Mouse (Mus musculus): Measurements from ENCODE around the gene Adcy2. TPM values are rescaled to one million over a fixed set of nuclear protein-coding genes. Genes with fewer than 3 reads are reported as not detected.

Gene Adcy2
- polyA plus RNA-seq, 1 experiment from 2014 or later: 0.74 TPM

DNA sequence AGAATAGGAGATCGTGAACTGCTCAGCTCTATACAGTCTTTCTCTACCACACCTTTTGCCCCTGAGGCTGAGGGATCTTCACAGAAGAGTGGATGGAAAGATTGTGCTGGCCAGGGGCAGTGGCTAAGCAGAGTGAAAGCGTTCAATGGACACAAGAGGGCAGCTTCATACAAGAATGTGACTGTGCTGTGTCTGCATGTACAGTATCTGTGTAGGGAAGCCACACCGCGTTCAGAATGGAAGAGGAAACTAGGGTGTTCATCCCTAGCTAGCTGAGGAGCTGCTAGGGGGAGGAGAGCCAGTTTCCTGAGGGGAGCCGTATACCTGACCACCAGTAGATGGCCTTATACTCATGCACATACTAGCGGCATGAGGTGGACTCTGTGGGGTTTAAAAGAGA, 376.5 kb downstream of the Adcy2 start:
- no peak overlapping the region for H3K27ac ChIP-seq (ENCODE audit: low read depth, low read length)
- H3K4me1 ChIP-seq (ENCODE audit: control insufficient read depth, insufficient read depth, low read length): no peaks in the 10 kb centered on the region
- 57% methylated on average over 6 of the region's 6 CpGs for WGBS (ENCODE audit: insufficient replicate concordance)
- no peak overlapping the region for H3K4me2 ChIP-seq
- no peak overlapping the region for H3K4me3 ChIP-seq (ENCODE audit: low read depth, low read length)
- no peak for ATAC-seq (replicated peaks; ENCODE audit: insufficient number of reproducible peaks, low FRiP score, low TSS enrichment)
- H3K36me3 ChIP-seq (ENCODE audit: control insufficient read depth, insufficient read depth, low read length): no peaks in the 10 kb centered on the region
- no peaks in the 10 kb centered on the region for H3K9me3 ChIP-seq (replicated peaks; ENCODE audit: control insufficient read depth, low read length)
- H3K9ac ChIP-seq (ENCODE audit: low read depth, low read length): no peak overlapping the region
- no peaks in the 10 kb centered on the region for H3K27me3 ChIP-seq (ENCODE audit: control insufficient read depth, insufficient read depth, low read length)

DNA sequence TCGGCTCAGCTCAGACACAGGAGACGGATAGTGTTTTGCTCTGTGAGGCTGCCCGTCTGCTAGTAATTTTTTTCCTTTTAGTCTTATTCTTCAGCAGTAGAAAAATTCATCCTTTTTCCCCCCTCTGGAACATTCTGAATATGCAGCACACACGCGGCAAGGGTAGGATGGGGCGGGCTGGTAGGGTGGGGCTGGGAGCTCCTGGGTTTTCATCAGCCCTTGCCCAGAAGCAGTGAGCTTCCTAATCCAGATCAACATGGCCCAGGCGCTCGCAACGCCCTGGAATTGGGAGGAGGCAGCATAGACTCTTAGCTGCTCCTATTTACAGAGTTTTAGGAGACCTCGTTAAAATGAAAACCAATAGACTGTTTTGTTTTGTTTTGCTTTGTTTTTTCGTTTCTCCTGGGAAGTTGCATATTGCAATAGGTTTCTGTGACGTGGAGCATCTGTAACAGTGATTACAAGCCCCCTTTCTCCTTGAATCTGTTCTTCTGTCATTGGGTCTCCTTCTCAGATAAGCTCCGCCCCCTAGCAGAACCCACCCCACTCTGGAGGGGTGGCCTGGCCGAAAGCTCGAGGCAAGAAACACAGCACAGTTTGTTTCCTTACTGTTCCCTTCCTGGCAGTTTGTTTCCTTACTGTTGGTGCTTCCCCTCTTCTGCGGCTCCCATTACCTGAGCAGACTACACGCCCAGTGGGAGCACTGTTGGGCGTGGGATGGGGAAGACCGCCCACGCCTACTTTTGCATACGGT, 391.5 kb downstream of the Adcy2 start:
- 0 out of 2 replicates have a peak, but pooled peaks have one; percentile 12 for ATAC-seq (replicated peaks; ENCODE audit: insufficient number of reproducible peaks, low FRiP score, low TSS enrichment)
- Histone ChIP-seq H3K27me3 (ENCODE audit: control insufficient read depth, insufficient read depth, low read length) (no peaks in the 10 kb centered on the region), H3K4me1 (ENCODE audit: control insufficient read depth, insufficient read depth, low read length) (no peaks in the 10 kb centered on the region), H3K9me3 (replicated peaks; ENCODE audit: control insufficient read depth, low read length) (no peaks in the 10 kb centered on the region), H3K27ac (ENCODE audit: low read depth, low read length) (no peak overlapping the region), H3K9ac (ENCODE audit: low read depth, low read length) (no peak overlapping the region), H3K4me2 (peak overlapping the region; percentile 47), H3K36me3 (ENCODE audit: control insufficient read depth, insufficient read depth, low read length) (no peaks in the 10 kb centered on the region), H3K4me3 (ENCODE audit: low read depth, low read length) (peak overlapping the region; percentile 14; the same call in 1 of the 2 replicates)
- 44% methylated on average over 21 of the region's 21 CpGs for WGBS (ENCODE audit: insufficient replicate concordance)

DNA sequence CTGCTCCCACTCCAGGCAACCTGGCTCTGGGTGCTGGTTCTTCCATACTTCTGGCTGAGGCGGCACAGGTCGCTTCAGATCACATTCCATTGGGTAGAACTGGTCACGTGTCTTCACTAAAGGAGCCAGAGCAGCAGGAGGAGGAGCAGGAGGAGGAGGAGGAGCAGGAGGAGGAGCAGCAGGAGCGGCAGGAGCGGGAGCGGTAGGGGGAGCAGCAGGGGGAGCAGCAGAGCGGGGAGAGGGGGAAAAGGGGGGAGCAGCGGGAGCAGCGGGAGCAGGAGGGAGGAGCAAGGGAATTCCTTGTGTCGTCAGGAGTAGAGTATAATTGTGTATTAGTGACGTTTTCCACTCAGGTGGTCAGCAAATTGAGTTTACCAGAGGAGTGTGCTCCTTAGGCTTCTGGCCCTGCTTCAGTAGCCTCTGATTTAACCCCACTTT, 393.6 kb downstream of the Adcy2 start:
- Histone ChIP-seq H3K27me3 (ENCODE audit: control insufficient read depth, insufficient read depth, low read length) (no peaks in the 10 kb centered on the region), H3K4me2 (peak overlapping the region; percentile 52), H3K4me1 (ENCODE audit: control insufficient read depth, insufficient read depth, low read length) (0 out of 2 replicates have a peak, but pooled peaks cover 4% of the 10 kb centered on the region), H3K9ac (ENCODE audit: low read depth, low read length) (0 out of 2 replicates have a peak overlapping the region, but pooled peaks have one; percentile 4), H3K27ac (ENCODE audit: low read depth, low read length) (no peak overlapping the region), H3K9me3 (replicated peaks; ENCODE audit: control insufficient read depth, low read length) (no peaks in the 10 kb centered on the region), H3K4me3 (ENCODE audit: low read depth, low read length) (peak overlapping the region; percentile 20), H3K36me3 (ENCODE audit: control insufficient read depth, insufficient read depth, low read length) (no peaks in the 10 kb centered on the region)
- ATAC-seq (replicated peaks; ENCODE audit: insufficient number of reproducible peaks, low FRiP score, low TSS enrichment): peak; percentile 68; the same call in 1 of the 2 replicates
- 3% methylated on average over 9 of the region's 11 CpGs for WGBS (ENCODE audit: insufficient replicate concordance)

GRCm38 (mm10) chr13:68603085-68603484, 396.3 kb downstream of the Adcy2 start:
- Histone ChIP-seq H3K27ac (ENCODE audit: low read depth, low read length) (no peak overlapping the region), H3K4me2 (no peak overlapping the region), H3K4me3 (ENCODE audit: low read depth, low read length) (no peak overlapping the region), H3K27me3 (ENCODE audit: control insufficient read depth, insufficient read depth, low read length) (no peaks in the 10 kb centered on the region), H3K4me1 (ENCODE audit: control insufficient read depth, insufficient read depth, low read length) (0 out of 2 replicates have a peak, but pooled peaks cover 4% of the 10 kb centered on the region), H3K9ac (ENCODE audit: low read depth, low read length) (no peak overlapping the region), H3K9me3 (replicated peaks; ENCODE audit: control insufficient read depth, low read length) (no peaks in the 10 kb centered on the region), H3K36me3 (ENCODE audit: control insufficient read depth, insufficient read depth, low read length) (no peaks in the 10 kb centered on the region)
- WGBS (ENCODE audit: insufficient replicate concordance): 66% methylated on average over 6 of the region's 6 CpGs
- no peak for ATAC-seq (replicated peaks; ENCODE audit: insufficient number of reproducible peaks, low FRiP score, low TSS enrichment)

GRCm38 (mm10) chr13:68601184-68601583, 398.2 kb downstream of the Adcy2 start:
- H3K4me1 ChIP-seq (ENCODE audit: control insufficient read depth, insufficient read depth, low read length): 0 out of 2 replicates have a peak, but pooled peaks cover 4% of the 10 kb centered on the region
- no peaks in the 10 kb centered on the region for H3K9me3 ChIP-seq (replicated peaks; ENCODE audit: control insufficient read depth, low read length)
- ATAC-seq (replicated peaks; ENCODE audit: insufficient number of reproducible peaks, low FRiP score, low TSS enrichment): no peak
- H3K27ac ChIP-seq (ENCODE audit: low read depth, low read length): no peak overlapping the region
- H3K4me2 ChIP-seq: no peak overlapping the region
- WGBS (ENCODE audit: insufficient replicate concordance): 35% methylated on average over 6 of the region's 6 CpGs
- H3K36me3 ChIP-seq (ENCODE audit: control insufficient read depth, insufficient read depth, low read length): no peaks in the 10 kb centered on the region
- H3K27me3 ChIP-seq (ENCODE audit: control insufficient read depth, insufficient read depth, low read length): peaks cover 6% of the 10 kb centered on the region; the same call in 1 of the 2 replicates
- H3K4me3 ChIP-seq (ENCODE audit: low read depth, low read length): no peak overlapping the region
- no peak overlapping the region for H3K9ac ChIP-seq (ENCODE audit: low read depth, low read length)

DNA sequence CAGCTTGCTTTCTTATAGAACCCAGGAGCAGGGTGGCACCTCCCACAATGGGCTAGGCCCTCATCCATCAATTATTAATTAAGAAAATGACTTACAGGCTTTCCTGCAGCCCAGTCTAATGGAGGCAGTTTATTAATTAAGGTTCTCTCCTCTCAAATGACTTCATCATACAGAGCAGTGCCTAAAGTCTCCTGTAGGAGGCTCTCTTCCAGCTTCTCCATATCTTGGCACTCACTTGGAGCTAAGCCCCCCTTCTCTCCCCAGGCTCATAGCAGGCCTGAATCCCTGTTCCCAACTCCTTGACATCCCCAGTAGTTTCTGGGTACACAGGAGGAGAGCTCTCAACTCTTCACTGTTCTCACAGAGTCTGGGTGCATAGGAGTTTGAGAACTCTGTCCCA, 400.4 kb downstream of the Adcy2 start:
- H3K4me3 ChIP-seq (ENCODE audit: low read depth, low read length): no peak overlapping the region
- no peak for ATAC-seq (replicated peaks; ENCODE audit: insufficient number of reproducible peaks, low FRiP score, low TSS enrichment)
- H3K4me1 ChIP-seq (ENCODE audit: control insufficient read depth, insufficient read depth, low read length): 0 out of 2 replicates have a peak, but pooled peaks cover 4% of the 10 kb centered on the region

DNA sequence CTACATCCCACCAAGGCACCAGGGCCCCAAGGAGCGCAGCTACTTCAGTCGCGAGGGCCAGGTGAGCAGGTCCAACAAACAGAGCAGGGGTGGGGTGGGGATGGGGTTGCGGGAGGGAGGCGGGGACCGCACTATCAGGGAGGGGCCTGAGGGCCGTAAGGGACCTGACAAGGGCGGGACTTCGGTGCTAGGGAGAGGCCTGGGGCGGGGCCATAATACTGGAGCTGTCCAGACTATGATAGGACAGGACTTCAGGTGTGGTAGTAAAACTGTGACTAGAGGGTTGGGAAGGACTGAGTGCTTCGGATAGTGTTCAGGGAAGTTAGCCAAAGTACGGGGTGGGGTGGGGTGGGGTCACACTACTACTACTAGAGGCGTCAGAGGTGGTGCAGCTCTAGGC, 401.7 kb downstream of the Adcy2 start:
- H3K4me2 ChIP-seq: peak overlapping the region; percentile 47
- peak; percentile 33; the same call in 1 of the 2 replicates for ATAC-seq (replicated peaks; ENCODE audit: insufficient number of reproducible peaks, low FRiP score, low TSS enrichment)
- H3K27me3 ChIP-seq (ENCODE audit: control insufficient read depth, insufficient read depth, low read length): peaks cover 6% of the 10 kb centered on the region; the same call in 1 of the 2 replicates
- WGBS (ENCODE audit: insufficient replicate concordance): 12% methylated on average over 13 of the region's 13 CpGs
- peaks cover 3% of the 10 kb centered on the region for H3K36me3 ChIP-seq (ENCODE audit: control insufficient read depth, insufficient read depth, low read length)
- no peak overlapping the region for H3K9ac ChIP-seq (ENCODE audit: low read depth, low read length)
- no peaks in the 10 kb centered on the region for H3K9me3 ChIP-seq (replicated peaks; ENCODE audit: control insufficient read depth, low read length)
- H3K27ac ChIP-seq (ENCODE audit: low read depth, low read length): no peak overlapping the region
- 0 out of 2 replicates have a peak, but pooled peaks cover 4% of the 10 kb centered on the region for H3K4me1 ChIP-seq (ENCODE audit: control insufficient read depth, insufficient read depth, low read length)
- 0 out of 2 replicates have a peak overlapping the region, but pooled peaks have one; percentile 10 for H3K4me3 ChIP-seq (ENCODE audit: low read depth, low read length)

More for the DNA sequence above, 400.4 kb downstream of the Adcy2 start:
- H3K9ac ChIP-seq (ENCODE audit: low read depth, low read length): no peak overlapping the region
- no peaks in the 10 kb centered on the region for H3K9me3 ChIP-seq (replicated peaks; ENCODE audit: control insufficient read depth, low read length)
- peaks cover 6% of the 10 kb centered on the region; the same call in 1 of the 2 replicates for H3K27me3 ChIP-seq (ENCODE audit: control insufficient read depth, insufficient read depth, low read length)
- H3K27ac ChIP-seq (ENCODE audit: low read depth, low read length): no peak overlapping the region
- H3K36me3 ChIP-seq (ENCODE audit: control insufficient read depth, insufficient read depth, low read length): no peaks in the 10 kb centered on the region
- H3K4me2 ChIP-seq: no peak overlapping the region

DNA sequence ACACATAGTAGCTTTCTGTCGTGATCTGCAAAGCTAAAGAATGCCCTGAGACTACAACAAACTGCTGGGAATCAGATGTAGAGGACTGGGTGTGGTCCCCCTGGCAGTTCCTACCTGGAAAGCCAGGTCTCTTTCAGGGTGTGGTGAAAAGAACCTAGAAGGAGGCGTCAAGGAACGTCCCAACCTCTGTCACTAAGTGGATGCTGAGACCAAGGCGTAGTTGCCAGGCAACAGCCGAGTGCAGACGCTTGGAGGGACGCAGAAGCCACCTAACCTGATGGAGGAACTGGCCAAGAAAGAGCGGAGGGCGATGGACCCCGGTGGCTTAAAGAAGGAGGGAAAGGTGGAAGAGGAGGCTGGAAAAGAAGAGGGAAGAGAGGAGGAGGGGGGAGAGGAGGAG, 402.1 kb downstream of the Adcy2 start, which contains the start of gene 1700001L19Rik:
Gene 1700001L19Rik, plus strand, starts transcription at position 223 of the 400 bp plus-strand sequence.
- H3K4me2 ChIP-seq: peak within 1 kb of the TSS; percentile 47
- peaks cover 6% of the 10 kb centered on the region; the same call in 1 of the 2 replicates for H3K27me3 ChIP-seq (ENCODE audit: control insufficient read depth, insufficient read depth, low read length)
- H3K27ac ChIP-seq (ENCODE audit: low read depth, low read length): no peak within 1 kb of the TSS
- 0 out of 2 replicates have a peak within 1 kb of the TSS, but pooled peaks have one; percentile 10 for H3K4me3 ChIP-seq (ENCODE audit: low read depth, low read length)
- H3K9me3 ChIP-seq (replicated peaks; ENCODE audit: control insufficient read depth, low read length): no peaks in the 10 kb centered on the region
- H3K4me1 ChIP-seq (ENCODE audit: control insufficient read depth, insufficient read depth, low read length): 0 out of 2 replicates have a peak, but pooled peaks cover 4% of the 10 kb centered on the region
- 10% methylated on average over 10 of the region's 10 CpGs for WGBS (ENCODE audit: insufficient replicate concordance)
- H3K9ac ChIP-seq (ENCODE audit: low read depth, low read length): no peak within 1 kb of the TSS
- H3K36me3 ChIP-seq (ENCODE audit: control insufficient read depth, insufficient read depth, low read length): peaks cover 8% of the 10 kb centered on the region
- ATAC-seq (replicated peaks; ENCODE audit: insufficient number of reproducible peaks, low FRiP score, low TSS enrichment): no peak

Data from heart, embryonic 11.5 days (tissue).